Mouse (Mus musculus) midbrain, postnatal 0 days (tissue): ENCODE results near the gene Tmem106b. TPM values are rescaled to one million over a fixed set of nuclear protein-coding genes. Genes with fewer than 3 reads are reported as not detected.

Experiments
- ATAC-seq: fragments of 200-750 bp; cut with Nextera tagmentation; 2 replicates; pipeline ENCODE4 v1.8.0; 2017; ENCODE audit warnings: moderate number of reproducible peaks, mild to moderate bottlenecking, moderate TSS enrichment, moderate library complexity; ENCODE audit not compliant: low FRiP score
- DNase-seq: peaks from one replicate; pipeline ENCODE4 v3.0.0-alpha.2; 2015; ENCODE audit warnings: low spot score
- H3K27ac ChIP-seq: fragments of 300-500 bp; sonication (generic); 2 replicates; pipeline ENCODE4 v1.5.1; 2014; ENCODE audit warnings: low read depth, mild to moderate bottlenecking, low read length, mixed read lengths
- H3K27me3 ChIP-seq: fragments of 300-500 bp; sonication (generic); 2 replicates; pipeline ENCODE4 v1.6.1; 2014; ENCODE audit warnings: low read length, control low read depth, mixed read lengths; ENCODE audit not compliant: insufficient read depth
- H3K36me3 ChIP-seq: fragments of 300-500 bp; sonication (generic); 2 replicates; pipeline ENCODE4 v1.6.1; 2014; ENCODE audit warnings: low read length, control low read depth, mixed read lengths; ENCODE audit not compliant: insufficient read depth
- H3K4me1 ChIP-seq: fragments of 300-500 bp; sonication (generic); 2 replicates; pipeline ENCODE4 v1.6.1; 2014; ENCODE audit warnings: mild to moderate bottlenecking, control low read depth, antibody characterized with exemption, low read length, mixed read lengths; ENCODE audit not compliant: insufficient read depth
- H3K4me2 ChIP-seq: fragments of 300-500 bp; sonication (generic); 2 replicates; pipeline ENCODE4 v1.6.1; 2014; ENCODE audit warnings: low read depth, mild to moderate bottlenecking, low read length, mixed read lengths; ENCODE audit not compliant: poor library complexity, severe bottlenecking
- H3K4me3 ChIP-seq: fragments of 300-500 bp; sonication (generic); 2 replicates; pipeline ENCODE4 v1.5.1; 2014; ENCODE audit warnings: low read depth, mild to moderate bottlenecking, low read length, moderate library complexity
- H3K9ac ChIP-seq: fragments of 300-500 bp; sonication (generic); replicated peaks from 2 replicates; pipeline ENCODE4 v1.6.1; 2014; ENCODE audit warnings: mild to moderate bottlenecking, low read length, moderate library complexity, mixed read lengths; ENCODE audit not compliant: poor library complexity, severe bottlenecking
- H3K9me3 ChIP-seq: fragments of 300-500 bp; sonication (generic); 2 replicates; pipeline ENCODE4 v1.6.1; 2016; ENCODE audit warnings: low read length, control low read depth
- CTCF ChIP-seq: IDR thresholded peaks from 2 replicates; pipeline ENCODE4 v1.5.1; 2016; ENCODE audit warnings: antibody characterized with exemption, mild to moderate bottlenecking
- WGBS: fragments of 180-500 bp; shearing (Covaris S2); extraction: QIAGEN DNeasy Blood & Tissue Kit; methylation state at CpG from one replicate; pipeline ENCODE4 v1.1.7; 2014; 5-methylcytosine and 5-hydroxymethylcytosine counted together
- polyA plus RNA-seq: library from polyadenylated mRNA; unstranded; fragments of >200 nt; fragmentation: Nextera tagmentation; extraction: Ambion mirVana; gene quantifications from 2 replicates; pipeline ENCODE4 v1.2.1, GENCODE M21; 2015
- total RNA-seq: library from RNA; depleted of rRNA; stranded (reverse); fragments of >200 nt; gene quantifications from 2 replicates; pipeline ENCODE4 v1.2.3, GENCODE M21; 2014; rRNA removed

The Tmem106b gene
- 92.7 and 94.0 TPM in 2 replicates for total RNA-seq
- polyA plus RNA-seq, result 35.5 and 37.9 TPM in 2 replicates

GRCm38 (mm10) chr6:13069302-13070146 lies at the start of gene Tmem106b:
Gene Tmem106b, plus strand, starts transcription at chr6:13069759.
- peak; percentile 100 for ATAC-seq
- 3% methylated on average over 61 of the region's 61 CpGs for WGBS
- Histone ChIP-seq H3K36me3 (peaks cover 4% of the 10 kb centered on the region; the same call in 1 of the 2 replicates), H3K4me3 (peak within 1 kb of the TSS; percentile 85), H3K4me1 (peaks cover 4% of the 10 kb centered on the region; the same call in 1 of the 2 replicates), H3K4me2 (peak within 1 kb of the TSS; percentile 75), H3K9ac (peak within 1 kb of the TSS; percentile 95), H3K27ac (peak within 1 kb of the TSS; percentile 87), H3K27me3 (no peaks in the 10 kb centered on the region), H3K9me3 (no peaks in the 10 kb centered on the region)
- peak; percentile 98 for DNase-seq
- TF ChIP-seq CTCF, result no peak

- no peak overlapping the region for H3K4me3 ChIP-seq
- 31% methylated on average over 5 of the region's 5 CpGs for WGBS
- H3K27ac ChIP-seq, result no peak overlapping the region
- peak; percentile 8 for DNase-seq
- H3K9me3 ChIP-seq, result no peaks in the 10 kb centered on the region
- no peak for ATAC-seq
- H3K36me3 ChIP-seq, result no peaks in the 10 kb centered on the region
- H3K4me2 ChIP-seq, result no peak overlapping the region
- no peaks in the 10 kb centered on the region for H3K4me1 ChIP-seq
- no peaks in the 10 kb centered on the region for H3K27me3 ChIP-seq
- TF ChIP-seq CTCF, result no peak
- H3K9ac ChIP-seq, result no peak overlapping the region
These were observed 48.1 kb upstream of the Tmem106b start for GRCm38 (mm10) chr6:13021245-13022100.

GRCm38 (mm10) chr6:13030558-13030957 lies 39.0 kb upstream of the Tmem106b start:
- Histone ChIP-seq H3K9me3 (no peaks in the 10 kb centered on the region), H3K4me3 (no peak overlapping the region), H3K4me1 (no peaks in the 10 kb centered on the region), H3K36me3 (no peaks in the 10 kb centered on the region), H3K9ac (no peak overlapping the region), H3K27me3 (no peaks in the 10 kb centered on the region), H3K4me2 (no peak overlapping the region), H3K27ac (no peak overlapping the region)
- DNase-seq (no peak), ATAC-seq (no peak)
- no peak for TF ChIP-seq CTCF

DNA sequence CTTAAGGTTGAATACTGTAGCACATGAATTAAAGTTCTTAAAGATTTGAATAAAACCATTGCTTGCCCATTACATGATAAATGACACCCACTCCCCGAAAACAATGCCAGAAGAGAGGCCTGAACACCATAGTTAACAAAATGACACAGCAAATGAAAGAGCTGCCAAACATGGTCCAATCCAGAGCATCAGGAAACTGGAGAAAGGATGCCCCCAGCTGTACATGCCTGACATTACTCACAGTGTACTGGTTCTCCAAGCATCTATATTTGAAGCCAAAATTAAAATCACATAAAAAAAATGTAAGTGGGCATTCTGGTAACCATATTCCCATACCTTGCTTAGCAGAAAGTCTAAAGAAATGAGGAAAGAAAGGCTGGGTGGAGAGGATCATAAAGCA lies 38.6 kb upstream of the Tmem106b start:
- DNase-seq, result peak; percentile 71
- 0 out of 2 replicates have a peak, but pooled peaks have one; percentile 41 for ATAC-seq
- H3K9ac ChIP-seq, result no peak overlapping the region
- H3K9me3 ChIP-seq, result no peaks in the 10 kb centered on the region
- no peaks in the 10 kb centered on the region for H3K4me1 ChIP-seq
- TF ChIP-seq CTCF, result peak; percentile 67
- no peaks in the 10 kb centered on the region for H3K36me3 ChIP-seq
- WGBS, result 48% methylated on average over 1 of the region's 1 CpGs
- H3K27ac ChIP-seq, result no peak overlapping the region
- no peak overlapping the region for H3K4me3 ChIP-seq
- H3K27me3 ChIP-seq, result no peaks in the 10 kb centered on the region
- no peak overlapping the region for H3K4me2 ChIP-seq

- H3K4me2 ChIP-seq, result no peak overlapping the region
- H3K4me1 ChIP-seq, result no peaks in the 10 kb centered on the region
- H3K27me3 ChIP-seq, result no peaks in the 10 kb centered on the region
- DNase-seq (no peak), ATAC-seq (no peak)
- no peaks in the 10 kb centered on the region for H3K9me3 ChIP-seq
- no peak overlapping the region for H3K4me3 ChIP-seq
- no peak overlapping the region for H3K27ac ChIP-seq
- H3K9ac ChIP-seq, result no peak overlapping the region
- no peak for TF ChIP-seq CTCF
- WGBS, result 90% methylated on average over 4 of the region's 4 CpGs
- no peaks in the 10 kb centered on the region for H3K36me3 ChIP-seq
These were observed 17.0 kb upstream of the Tmem106b start for GRCm38 (mm10) chr6:13052408-13053200.
